Mouse (Mus musculus): ENCODE data around the gene Tecpr2. TPM values are rescaled to one million over a fixed set of nuclear protein-coding genes. Genes with fewer than 3 reads are reported as not detected.

Gene Tecpr2
- polyA plus RNA-seq, 1 experiment from 2014 or later = 4.7 TPM

- no peaks in the 10 kb centered on the region for H3K4me1 ChIP-seq
- ATAC-seq (replicated peaks; ENCODE audit: low FRiP score) = no peak
Measured at GRCm38 (mm10) chr12:111021577-111021976, 132.5 kb downstream of the Tecpr2 start.

More at GRCm38 (mm10) chr12:111021577-111021976, 132.5 kb downstream of the Tecpr2 start:
- H3K36me3 ChIP-seq = no peaks in the 10 kb centered on the region
- no peaks in the 10 kb centered on the region for H3K27me3 ChIP-seq
- H3K9ac ChIP-seq = no peak overlapping the region
- WGBS = 63% methylated on average over 3 of the region's 3 CpGs
- H3K27ac ChIP-seq = no peak overlapping the region
- H3K4me3 ChIP-seq (replicated peaks) = no peak overlapping the region
- H3K4me2 ChIP-seq = no peak overlapping the region
- no peaks in the 10 kb centered on the region for H3K9me3 ChIP-seq (replicated peaks)

Other genes with a start within 250 kb of the Tecpr2 start
- gene 1700001K19Rik, start 206.6 kb upstream of the Tecpr2 start, polyA plus RNA-seq (2015; fragmentation: Nextera tagmentation; extraction: Ambion mirVana) = 0.27 TPM in 1 of 2 replicates, not detected in the other
- 994 and 1,027 TPM in 2 replicates for gene Hsp90aa1, start 186.5 kb upstream of the Tecpr2 start, polyA plus RNA-seq (2015; fragmentation: Nextera tagmentation; extraction: Ambion mirVana)
- gene Wdr20, start 151.3 kb upstream of the Tecpr2 start, polyA plus RNA-seq (2015; fragmentation: Nextera tagmentation; extraction: Ambion mirVana) = 23.8 and 24.4 TPM in 2 replicates
- 6.2 and 7.8 TPM in 2 replicates for gene Mok, start 48.3 kb upstream of the Tecpr2 start, polyA plus RNA-seq (2015; fragmentation: Nextera tagmentation; extraction: Ambion mirVana)
- gene Zfp839, start 39.0 kb upstream of the Tecpr2 start, polyA plus RNA-seq (2015; fragmentation: Nextera tagmentation; extraction: Ambion mirVana) = 6.1 and 6.4 TPM in 2 replicates
- 78.6 and 80.8 TPM in 2 replicates for gene Cinp, start 119 bp upstream of the Tecpr2 start, polyA plus RNA-seq (2015; fragmentation: Nextera tagmentation; extraction: Ambion mirVana)
- 12.1 and 14.0 TPM in 2 replicates for gene Ankrd9, start 89.8 kb downstream of the Tecpr2 start, polyA plus RNA-seq (2015; fragmentation: Nextera tagmentation; extraction: Ambion mirVana)
- 10.0 and 10.5 TPM in 2 replicates for gene Rcor1, start 150.1 kb downstream of the Tecpr2 start, polyA plus RNA-seq (2015; fragmentation: Nextera tagmentation; extraction: Ambion mirVana)

All from kidney, embryonic 15.5 days (tissue).